Mouse (Mus musculus) brain, embryonic 14.5 days (tissue): ENCODE measurements around the gene Cacna2d3.

Source experiments
- CTCF ChIP-seq: fragments of 200-500 bp; IDR thresholded peaks from 2 replicates; pipeline ENCODE4 v1.5.1; 2012; ENCODE audit warnings: inconsistent platforms, mild to moderate bottlenecking, moderate library complexity, borderline replicate concordance; ENCODE audit not compliant: insufficient read depth, insufficient read length; ENCODE audit errors: extremely low read depth
- POLR2A ChIP-seq: fragments of 200-500 bp; IDR thresholded peaks from 2 replicates; pipeline ENCODE4 v1.6.1; 2012; ENCODE audit warnings: mild to moderate bottlenecking, inconsistent platforms, borderline replicate concordance; ENCODE audit not compliant: poor library complexity, insufficient read depth, insufficient read length, severe bottlenecking; ENCODE audit errors: extremely low read depth

DNA sequence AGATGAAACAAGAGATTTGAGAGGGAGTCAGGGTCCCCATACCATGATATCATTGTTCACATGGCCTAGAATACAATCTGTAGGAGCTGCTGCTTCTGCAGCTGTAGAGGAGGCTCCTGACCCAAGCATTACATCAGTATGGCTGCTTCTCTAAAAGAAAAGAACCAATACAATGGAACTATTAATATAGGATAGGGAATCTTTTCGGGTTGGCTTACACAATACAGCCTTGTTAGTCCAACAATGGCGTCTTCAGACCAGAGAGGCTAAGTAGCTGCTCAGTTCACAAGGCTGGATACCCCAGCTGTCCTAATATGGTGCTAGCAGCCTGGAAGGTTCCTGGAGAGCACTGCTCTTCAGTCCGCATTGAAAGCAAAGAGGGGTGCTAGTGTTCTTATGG lies 296.5 kb downstream of the Cacna2d3 start:
- TF ChIP-seq CTCF (no peak), POLR2A (no peak)
